Mouse (Mus musculus): ENCODE measurements around the gene Defb45. TPM values are rescaled to one million over a fixed set of nuclear protein-coding genes. Genes with fewer than 3 reads are reported as not detected.

The Defb45 gene
- total RNA-seq, 2 experiments from 2014 or later = not detected

Other genes with a start within 250 kb of the Defb45 start
- not detected for gene Nrsn2, start 222.8 kb downstream of the Defb45 start, total RNA-seq (2021)
- gene Sox12, start 201.3 kb downstream of the Defb45 start, total RNA-seq (2021) = 1 to 10 TPM; 5.7 to 5.8 TPM
- 1 to 10 TPM; 5.0 to 5.8 TPM for gene Zcchc3, start 184.4 kb downstream of the Defb45 start, total RNA-seq (2021)
- gene 6820408C15Rik, start 183.8 kb downstream of the Defb45 start, total RNA-seq (2021) = 1 to 10 TPM; 1.6 to 2.4 TPM
- gene Defb23, start 134.8 kb downstream of the Defb45 start, total RNA-seq (2021) = not detected
- not detected for gene Defb20, start 122.3 kb downstream of the Defb45 start, total RNA-seq (2021)
- not detected for gene Defb22, start 109.3 kb downstream of the Defb45 start, total RNA-seq (2021)
- gene Defb26, start 87.7 kb downstream of the Defb45 start, total RNA-seq (2021) = not detected
- gene Defb28, start 81.1 kb downstream of the Defb45 start, total RNA-seq (2021) = not detected
- gene Defb29, start 59.3 kb downstream of the Defb45 start, total RNA-seq (2021) = not detected
- not detected for gene Gm17416, start 30.1 kb downstream of the Defb45 start, total RNA-seq (2021)
- gene Defb21, start 26.7 kb downstream of the Defb45 start, total RNA-seq (2021) = not detected
- not detected for gene Defb19, start 19.1 kb downstream of the Defb45 start, total RNA-seq (2021)
- not detected for gene Defb36, start 4.9 kb upstream of the Defb45 start, total RNA-seq (2021)
- not detected for gene Defb25, start 23.7 kb upstream of the Defb45 start, total RNA-seq (2021)
- 1 to 10 TPM; 3.3 to 4.7 TPM for gene Rem1, start 27.6 kb upstream of the Defb45 start, total RNA-seq (2021)
- gene H13, start 70.1 kb upstream of the Defb45 start, total RNA-seq (2021) = 10 to 100 TPM; 32.7 to 39.6 TPM
- 10 to 100 TPM; 15.8 to 16.4 TPM for gene Mcts2, start 87.6 kb upstream of the Defb45 start, total RNA-seq (2021)
- 10 to 100 TPM; 63.7 to 75.1 TPM for gene Id1, start 136.9 kb upstream of the Defb45 start, total RNA-seq (2021)
- gene Cox4i2, start 154.8 kb upstream of the Defb45 start, total RNA-seq (2021) = 10 to 100 TPM; 11.9 to 15.2 TPM
- gene Bcl2l1, start 232.3 kb upstream of the Defb45 start, total RNA-seq (2021) = 100 to 1,000 TPM in 1 of 2 experiments, 10 to 100 TPM in 1; 77.8 to 111 TPM
- 1 to 10 TPM in 1 of 2 experiments, under 1 TPM in 1; 0.90 to 1.0 TPM for gene Tpx2, start 248.6 kb upstream of the Defb45 start, total RNA-seq (2021)

Measured in heart, adult 18-20 months (tissue).